Mouse (Mus musculus) midbrain, embryonic 10.5 days (tissue): ENCODE results near the gene Mybpc2. TPM values are rescaled to one million over a fixed set of nuclear protein-coding genes. Genes with fewer than 3 reads are reported as not detected.

Source experiments
- DNase-seq: peaks from one replicate; pipeline ENCODE4 v3.0.0-alpha.2; 2017; ENCODE audit warnings: low spot score
- H3K27ac ChIP-seq: fragments of 300-500 bp; sonication (generic); replicated peaks from 2 replicates; pipeline ENCODE4 v1.5.1; 2016; ENCODE audit warnings: mild to moderate bottlenecking
- H3K27me3 ChIP-seq: fragments of 300-500 bp; sonication (generic); 2 replicates; pipeline ENCODE4 v1.6.1; 2016; ENCODE audit warnings: low read depth, mild to moderate bottlenecking; ENCODE audit not compliant: poor library complexity, severe bottlenecking
- H3K36me3 ChIP-seq: fragments of 300-500 bp; sonication (generic); 2 replicates; pipeline ENCODE4 v1.6.1; 2016; ENCODE audit warnings: mild to moderate bottlenecking, moderate library complexity
- H3K4me1 ChIP-seq: fragments of 300-500 bp; sonication (generic); 2 replicates; pipeline ENCODE4 v1.6.1; 2016
- H3K4me3 ChIP-seq: fragments of 300-500 bp; sonication (generic); 2 replicates; pipeline ENCODE4 v1.5.1; 2016; ENCODE audit warnings: mild to moderate bottlenecking, moderate library complexity
- H3K9me3 ChIP-seq: fragments of 300-500 bp; sonication (generic); replicated peaks from 2 replicates; pipeline ENCODE4 v1.6.1; 2016; ENCODE audit warnings: mild to moderate bottlenecking
- WGBS: fragments of 180-500 bp; shearing (Covaris S2); methylation state at CpG from one replicate; pipeline ENCODE4 v1.1.7; 2016; 5-methylcytosine and 5-hydroxymethylcytosine counted together
- polyA plus RNA-seq: library from polyadenylated mRNA; unstranded; fragments of >200 nt; fragmentation: Nextera tagmentation; extraction: Ambion mirVana; gene quantifications from 2 replicates; pipeline ENCODE4 v1.2.1, GENCODE M21; 2016

The Mybpc2 gene
- polyA plus RNA-seq, 1 experiment from 2014 or later: 0.20 TPM

- DNase-seq: no peak
- H3K27ac ChIP-seq: no peak overlapping the region
- 94% methylated on average over 41 of the region's 41 CpGs for WGBS
- H3K4me3 ChIP-seq: no peak overlapping the region
- peaks cover 96% of the 10 kb centered on the region for H3K36me3 ChIP-seq
- no peaks in the 10 kb centered on the region for H3K4me1 ChIP-seq
- H3K9me3 ChIP-seq: no peaks in the 10 kb centered on the region
- no peaks in the 10 kb centered on the region for H3K27me3 ChIP-seq
Observed at GRCm38 (mm10) chr7:44538756-44539624, 14.5 kb upstream of the Mybpc2 start.

- Histone ChIP-seq H3K9me3 (no peaks in the 10 kb centered on the region), H3K36me3 (peaks cover 100% of the 10 kb centered on the region), H3K4me3 (no peak overlapping the region), H3K27ac (no peak overlapping the region), H3K4me1 (no peaks in the 10 kb centered on the region), H3K27me3 (no peaks in the 10 kb centered on the region)
- no peak for DNase-seq
- WGBS: 93% methylated on average over 13 of the region's 13 CpGs
Observed at GRCm38 (mm10) chr7:44537496-44537895, 13.0 kb upstream of the Mybpc2 start.

GRCm38 (mm10) chr7:44537009-44537408 is 12.6 kb upstream of the Mybpc2 start:
- Histone ChIP-seq H3K4me3 (no peak overlapping the region), H3K27me3 (no peaks in the 10 kb centered on the region), H3K36me3 (peaks cover 99% of the 10 kb centered on the region), H3K4me1 (no peaks in the 10 kb centered on the region), H3K9me3 (no peaks in the 10 kb centered on the region), H3K27ac (no peak overlapping the region)
- 84% methylated on average over 7 of the region's 7 CpGs for WGBS
- no peak for DNase-seq

GRCm38 (mm10) chr7:44536590-44536968 is 12.1 kb upstream of the Mybpc2 start:
- DNase-seq: no peak
- H3K4me3 ChIP-seq: no peak overlapping the region
- H3K4me1 ChIP-seq: no peaks in the 10 kb centered on the region
- no peaks in the 10 kb centered on the region for H3K9me3 ChIP-seq
- WGBS: 93% methylated on average over 6 of the region's 6 CpGs
- no peaks in the 10 kb centered on the region for H3K27me3 ChIP-seq
- H3K36me3 ChIP-seq: peaks cover 95% of the 10 kb centered on the region
- H3K27ac ChIP-seq: no peak overlapping the region

- H3K27ac ChIP-seq: no peak overlapping the region
- H3K27me3 ChIP-seq: no peaks in the 10 kb centered on the region
- H3K4me1 ChIP-seq: no peaks in the 10 kb centered on the region
- no peak for DNase-seq
- no peaks in the 10 kb centered on the region for H3K9me3 ChIP-seq
- 94% methylated on average over 27 of the region's 27 CpGs for whole genome bisulfite sequencing
- peaks cover 88% of the 10 kb centered on the region for H3K36me3 ChIP-seq
- no peak overlapping the region for H3K4me3 ChIP-seq
Observed at GRCm38 (mm10) chr7:44535657-44536589, 11.5 kb upstream of the Mybpc2 start.

- DNase-seq: no peak
- Histone ChIP-seq H3K9me3 (no peaks in the 10 kb centered on the region), H3K4me3 (no peak overlapping the region), H3K4me1 (no peaks in the 10 kb centered on the region), H3K27ac (no peak overlapping the region), H3K27me3 (peaks cover 5% of the 10 kb centered on the region; the same call in 1 of the 2 replicates), H3K36me3 (peaks cover 78% of the 10 kb centered on the region)
- 90% methylated on average over 19 of the region's 19 CpGs for WGBS
Observed at GRCm38 (mm10) chr7:44534656-44535441, 10.4 kb upstream of the Mybpc2 start.

GRCm38 (mm10) chr7:44534242-44534641 is 9.8 kb upstream of the Mybpc2 start:
- no peak overlapping the region for H3K4me3 ChIP-seq
- H3K4me1 ChIP-seq: peaks cover 3% of the 10 kb centered on the region; the same call in 1 of the 2 replicates
- H3K9me3 ChIP-seq: no peaks in the 10 kb centered on the region
- no peak for DNase-seq
- peaks cover 11% of the 10 kb centered on the region for H3K27me3 ChIP-seq
- peaks cover 71% of the 10 kb centered on the region for H3K36me3 ChIP-seq
- H3K27ac ChIP-seq: no peak overlapping the region
- WGBS: 94% methylated on average over 13 of the region's 13 CpGs

- no peaks in the 10 kb centered on the region for H3K9me3 ChIP-seq
- WGBS: 82% methylated on average over 12 of the region's 12 CpGs
- H3K27ac ChIP-seq: no peak overlapping the region
- no peak overlapping the region for H3K4me3 ChIP-seq
- peaks cover 4% of the 10 kb centered on the region; the same call in 1 of the 2 replicates for H3K4me1 ChIP-seq
- no peak for DNase-seq
- H3K27me3 ChIP-seq: peaks cover 16% of the 10 kb centered on the region
- peaks cover 66% of the 10 kb centered on the region for H3K36me3 ChIP-seq
Observed at GRCm38 (mm10) chr7:44533746-44534045, 9.2 kb upstream of the Mybpc2 start.

- WGBS: 88% methylated on average over 29 of the region's 29 CpGs
- peaks cover 60% of the 10 kb centered on the region for H3K36me3 ChIP-seq
Observed at GRCm38 (mm10) chr7:44532918-44533745, 8.7 kb upstream of the Mybpc2 start.

GRCm38 (mm10) chr7:44531946-44532732 is 7.7 kb upstream of the Mybpc2 start, which contains the start of gene Spib:
TSS of gene Spib (minus strand) at chr7:44532071.
- Histone ChIP-seq H3K9me3 (no peaks in the 10 kb centered on the region), H3K4me3 (no peak within 1 kb of the TSS), H3K27ac (no peak within 1 kb of the TSS), H3K27me3 (peaks cover 32% of the 10 kb centered on the region), H3K36me3 (peaks cover 50% of the 10 kb centered on the region), H3K4me1 (peaks cover 13% of the 10 kb centered on the region)
- DNase-seq: no peak
- 82% methylated on average over 4 of the region's 4 CpGs for WGBS

More at GRCm38 (mm10) chr7:44532918-44533745, 8.7 kb upstream of the Mybpc2 start:
- Histone ChIP-seq H3K4me3 (no peak overlapping the region), H3K27ac (no peak overlapping the region), H3K9me3 (no peaks in the 10 kb centered on the region), H3K27me3 (peaks cover 22% of the 10 kb centered on the region), H3K4me1 (peaks cover 6% of the 10 kb centered on the region)
- no peak for DNase-seq

GRCm38 (mm10) chr7:44531207-44531606 is 6.8 kb upstream of the Mybpc2 start:
- 61% methylated on average over 5 of the region's 5 CpGs for WGBS
- Histone ChIP-seq H3K36me3 (peaks cover 41% of the 10 kb centered on the region), H3K4me3 (no peak overlapping the region), H3K4me1 (peaks cover 13% of the 10 kb centered on the region), H3K27ac (no peak overlapping the region), H3K9me3 (no peaks in the 10 kb centered on the region), H3K27me3 (peaks cover 41% of the 10 kb centered on the region)
- DNase-seq: no peak
